Mouse (Mus musculus): Measurements from ENCODE around the gene Pxn.
"Not testable (repeated sequence)": the region's sequence is repeated elsewhere in the genome, so short reads cannot be mapped to it uniquely, and the experiment has no call there.

GRCm38 (mm10) chr5:115577686-115578085, 71.2 kb downstream of the Pxn start:
- TF ChIP-seq CTCF, EP300 (IDR thresholded peaks at IDR 0.05; ENCODE audit: low read depth): not testable (repeated sequence)
